Mouse (Mus musculus) left cerebral cortex, adult 2 months (tissue): ENCODE measurements around the gene Ntsr1. TPM values are rescaled to one million over a fixed set of nuclear protein-coding genes. Genes with fewer than 3 reads are reported as not detected.

Source experiments
- DNase-seq, 2 experiments: peaks; one replicate each; pipeline ENCODE4 v3.0.0; 2021 to 2022; ENCODE audit warnings: low spot score in 2 of 2, mixed read lengths in 1 of 2; ENCODE audit errors: extremely low spot score in 1 of 2
- H3K27ac ChIP-seq: fragments of 200-600 bp; 2 replicates; pipeline ENCODE4 v1.8.1; 2022
- H3K4me3 ChIP-seq: fragments of 200-600 bp; 2 replicates; pipeline ENCODE4 v1.8.1; 2022
- CTCF ChIP-seq: fragments of 200-600 bp; IDR thresholded peaks from 2 replicates; pipeline ENCODE4 v1.8.1; 2022; ENCODE audit warnings: antibody characterized with exemption, mild to moderate bottlenecking, moderate library complexity
- intact Hi-C: fragments of 180-260 bp; cut with DNase I; formaldehyde crosslinking; loops from one replicate; pipeline ENCODE4 v1.15.1; 2025
- total RNA-seq, 2 experiments: library from RNA; stranded (reverse); gene quantifications; 2 replicates each; pipeline ENCODE4 v1.2.3; 2021

Ntsr1 gene
- total RNA-seq, 2 experiments from 2014 or later, result 6.0 to 7.9 TPM

GRCm38 (mm10) chr2:180510867-180511266, 11.1 kb downstream of the Ntsr1 start:
- TF ChIP-seq CTCF, result no peak
- Histone ChIP-seq H3K4me3 (no peak overlapping the region), H3K27ac (no peak overlapping the region)
- no peak for DNase-seq
- intact Hi-C loops, result no loop called here

GRCm38 (mm10) chr2:180511875-180512661, 12.3 kb downstream of the Ntsr1 start:
- intact Hi-C loops, result no loop called here
- TF ChIP-seq CTCF, result no peak
- no peak overlapping the region for H3K4me3 ChIP-seq
- no peak for DNase-seq
- H3K27ac ChIP-seq, result no peak overlapping the region

- DNase-seq, result no peak
- intact Hi-C loops, result no loop called here
- H3K27ac ChIP-seq, result no peak overlapping the region
- H3K4me3 ChIP-seq, result no peak overlapping the region
- no peak for TF ChIP-seq CTCF
Observed at GRCm38 (mm10) chr2:180513019-180513418, 13.2 kb downstream of the Ntsr1 start.

GRCm38 (mm10) chr2:180513835-180514234, 14.1 kb downstream of the Ntsr1 start:
- DNase-seq, result no peak
- Histone ChIP-seq H3K4me3 (no peak overlapping the region), H3K27ac (no peak overlapping the region)
- TF ChIP-seq CTCF, result no peak
- intact Hi-C loops, result no loop called here

GRCm38 (mm10) chr2:180521437-180522221, 21.9 kb downstream of the Ntsr1 start:
- Histone ChIP-seq H3K4me3 (no peak overlapping the region), H3K27ac (no peak overlapping the region)
- intact Hi-C loops, result no loop called here
- TF ChIP-seq CTCF, result no peak
- DNase-seq, result no peak

GRCm38 (mm10) chr2:180522825-180523224, 23.0 kb downstream of the Ntsr1 start:
- Histone ChIP-seq H3K27ac (no peak overlapping the region), H3K4me3 (no peak overlapping the region)
- intact Hi-C loops, result no loop called here
- no peak for DNase-seq
- no peak for TF ChIP-seq CTCF

GRCm38 (mm10) chr2:180527447-180527846, 27.7 kb downstream of the Ntsr1 start:
- Histone ChIP-seq H3K4me3 (no peak overlapping the region), H3K27ac (no peak overlapping the region)
- DNase-seq, result no peak
- no peak for TF ChIP-seq CTCF
- intact Hi-C loops, result no loop called here

- no peak for DNase-seq
- no peak for TF ChIP-seq CTCF
- intact Hi-C loops, result no loop called here
- no peak overlapping the region for H3K4me3 ChIP-seq
- no peak overlapping the region for H3K27ac ChIP-seq
Observed at GRCm38 (mm10) chr2:180527883-180528282, 28.1 kb downstream of the Ntsr1 start.

GRCm38 (mm10) chr2:180530130-180530529, 30.4 kb downstream of the Ntsr1 start:
- no peak for DNase-seq
- TF ChIP-seq CTCF, result no peak
- intact Hi-C loops, result no loop called here
- Histone ChIP-seq H3K27ac (no peak overlapping the region), H3K4me3 (no peak overlapping the region)

- Histone ChIP-seq H3K27ac (no peak overlapping the region), H3K4me3 (no peak overlapping the region)
- intact Hi-C loops, result no loop called here
- no peak for TF ChIP-seq CTCF
- no peak for DNase-seq
Observed at GRCm38 (mm10) chr2:180530584-180530983, 30.8 kb downstream of the Ntsr1 start.

GRCm38 (mm10) chr2:180531671-180532385, 32.1 kb downstream of the Ntsr1 start:
- Histone ChIP-seq H3K4me3 (no peak overlapping the region), H3K27ac (no peak overlapping the region)
- no peak for TF ChIP-seq CTCF
- intact Hi-C loops, result no loop called here
- no peak for DNase-seq

- intact Hi-C loops, result no loop called here
- no peak for TF ChIP-seq CTCF
- no peak overlapping the region for H3K27ac ChIP-seq
- no peak overlapping the region for H3K4me3 ChIP-seq
- no peak for DNase-seq
Observed at GRCm38 (mm10) chr2:180532386-180532995, 32.7 kb downstream of the Ntsr1 start.
